In genomic region chr11:69828832-69829231, GRCm38 (mm10) we compare ENCODE assay signal across 25 mouse cellular contexts. TPM values are rescaled to one million over a fixed set of nuclear protein-coding genes. Genes with fewer than 3 reads are reported as not detected.
A peak's percentile ranks its signal among the peaks of the same experiment; 100 is the strongest.
DNase-seq lines count a peak whose midpoint lies in the region; ATAC-seq and TF ChIP-seq lines count a peak whose summit lies in the region.
"Had no signal": no experiment of that assay in that cellular context is flagged by ENCODE, and none has a peak within 500 bp of the region (broad histone marks: within the 10 kb centered on the region; RNA-seq: fewer than 3 reads in every experiment).

No protein-coding gene starts in this region.

- no peak overlapping the region for H3K4me2 ChIP-seq in hindbrain, postnatal 0 days (ENCODE audit: low read depth, low read length)
- no peak overlapping the region for H3K4me2 ChIP-seq in neural tube, embryonic 11.5 days (ENCODE audit: low read depth)
- H3K4me2 ChIP-seq in neural tube, embryonic 15.5 days = no peak overlapping the region
- H3K4me2 ChIP-seq: limb, embryonic 15.5 days; midbrain, embryonic 15.5 days had no signal

- H3K36me3 ChIP-seq in hindbrain, embryonic 10.5 days = peaks cover 91% of the 10 kb centered on the region
- peaks cover 51% of the 10 kb centered on the region for H3K36me3 ChIP-seq in hindbrain, postnatal 0 days (ENCODE audit: insufficient read depth, low read length)
- peaks cover 19% of the 10 kb centered on the region for H3K36me3 ChIP-seq in neural tube, embryonic 11.5 days (ENCODE audit: control insufficient read depth, insufficient read depth, low read length)
- peaks cover 79% of the 10 kb centered on the region for H3K36me3 ChIP-seq in neural tube, embryonic 15.5 days

- peaks cover 17% of the 10 kb centered on the region for H3K27me3 ChIP-seq in hindbrain, embryonic 10.5 days (ENCODE audit: insufficient read depth, poor library complexity, severe bottlenecking)
- H3K27me3 ChIP-seq in hindbrain, postnatal 0 days (ENCODE audit: insufficient read depth, low read length) = no peaks in the 10 kb centered on the region
- H3K27me3 ChIP-seq in neural tube, embryonic 11.5 days (ENCODE audit: control insufficient read depth, insufficient read depth, low read length) = peaks cover 3% of the 10 kb centered on the region; the same call in 1 of the 2 replicates
- no peaks in the 10 kb centered on the region for H3K27me3 ChIP-seq in neural tube, embryonic 15.5 days (replicated peaks)
- H3K27me3 ChIP-seq: limb, embryonic 15.5 days; midbrain, embryonic 15.5 days had no signal

- H3K27ac ChIP-seq in hindbrain, embryonic 10.5 days = peak overlapping the region; percentile 8; the same call in 1 of the 2 replicates
- H3K27ac ChIP-seq in hindbrain, postnatal 0 days = no peak overlapping the region
- H3K27ac ChIP-seq in neural tube, embryonic 11.5 days (ENCODE audit: low read depth, low read length) = no peak overlapping the region
- no peak overlapping the region for H3K27ac ChIP-seq in neural tube, embryonic 15.5 days (replicated peaks)
- H3K27ac ChIP-seq: limb, embryonic 15.5 days; midbrain, embryonic 15.5 days had no signal

- peak; percentile 34 for DNase-seq in cerebellum, adult 9-10 months
- DNase-seq in cerebellum, postnatal 4 days (ENCODE audit: low spot score in 2 of 2) = no peak
- no peak for DNase-seq in hindbrain, embryonic 10.5 days (ENCODE audit: low spot score)
- DNase-seq in hindbrain, postnatal 0 days (ENCODE audit: low spot score) = no peak
- no peak for DNase-seq in neural tube, embryonic 11.5 days (ENCODE audit: low spot score)
- DNase-seq in thymus, postnatal 0 days (ENCODE audit: low spot score) = no peak
- DNase-seq in layer of hippocampus, postnatal 36 days = no peak
- DNase-seq: adrenal gland, postnatal 25 days; lung, postnatal 4 days; right cerebral cortex, postnatal 14 days had no signal

- no peaks in the 10 kb centered on the region for H3K9me3 ChIP-seq in hindbrain, embryonic 10.5 days
- H3K9me3 ChIP-seq in hindbrain, postnatal 0 days (ENCODE audit: low read length) = no peaks in the 10 kb centered on the region
- no peaks in the 10 kb centered on the region for H3K9me3 ChIP-seq in neural tube, embryonic 11.5 days (ENCODE audit: control insufficient read depth, low read length)
- no peaks in the 10 kb centered on the region for H3K9me3 ChIP-seq in neural tube, embryonic 15.5 days (replicated peaks)
- H3K9me3 ChIP-seq: limb, embryonic 15.5 days; midbrain, embryonic 15.5 days had no signal

- no peak for ATAC-seq in hindbrain, postnatal 0 days
- ATAC-seq in neural tube, embryonic 11.5 days (ENCODE audit: insufficient read depth, low FRiP score, low TSS enrichment) = no peak
- no peak for ATAC-seq in neural tube, embryonic 15.5 days (ENCODE audit: low FRiP score)
- ATAC-seq: midbrain, embryonic 15.5 days had no signal

- no peak for TF ChIP-seq CTCF in hindbrain, postnatal 0 days (IDR thresholded peaks at IDR 0.05; ENCODE audit: low read depth)

- no peak overlapping the region for H3K9ac ChIP-seq in hindbrain, postnatal 0 days (replicated peaks; ENCODE audit: low read length)
- 0 out of 2 replicates have a peak overlapping the region, but pooled peaks have one; percentile 10 for H3K9ac ChIP-seq in neural tube, embryonic 11.5 days (ENCODE audit: low read length)
- H3K9ac ChIP-seq in neural tube, embryonic 15.5 days (replicated peaks) = no peak overlapping the region
- H3K9ac ChIP-seq: limb, embryonic 15.5 days; midbrain, embryonic 15.5 days had no signal

- no peak overlapping the region for H3K4me3 ChIP-seq in hindbrain, embryonic 10.5 days
- H3K4me3 ChIP-seq in hindbrain, postnatal 0 days (ENCODE audit: low read length) = no peak overlapping the region
- no peak overlapping the region; the same call in 1 of the 2 replicates for H3K4me3 ChIP-seq in neural tube, embryonic 11.5 days (ENCODE audit: low read depth, low read length)
- H3K4me3 ChIP-seq in neural tube, embryonic 15.5 days (replicated peaks) = no peak overlapping the region
- H3K4me3 ChIP-seq: limb, embryonic 15.5 days; midbrain, embryonic 15.5 days; myocyte had no signal

- 71% methylated on average over 5 of the region's 5 CpGs for WGBS in hindbrain, embryonic 10.5 days
- WGBS in hindbrain, postnatal 0 days = 51% methylated on average over 5 of the region's 5 CpGs
- 72% methylated on average over 5 of the region's 5 CpGs for WGBS in neural tube, embryonic 11.5 days
- WGBS in neural tube, embryonic 15.5 days = 48% methylated on average over 5 of the region's 5 CpGs

- peaks cover 34% of the 10 kb centered on the region for H3K4me1 ChIP-seq in hindbrain, embryonic 10.5 days (replicated peaks)
- no peaks in the 10 kb centered on the region for H3K4me1 ChIP-seq in hindbrain, postnatal 0 days (ENCODE audit: insufficient read depth, low read length)
- H3K4me1 ChIP-seq in neural tube, embryonic 11.5 days (ENCODE audit: control insufficient read depth, insufficient read depth, low read length) = peaks cover 3% of the 10 kb centered on the region
- H3K4me1 ChIP-seq in neural tube, embryonic 15.5 days = peaks cover 15% of the 10 kb centered on the region

RNA-seq across cellular contexts. Expression of gene Spem1, which starts 6.9 kb away (rescaled TPM):
- polyA plus RNA-seq in hindbrain, embryonic 10.5 days (2016; fragmentation: Nextera tagmentation; extraction: Ambion mirVana) = 0.34 TPM in 1 of 2 replicates, not detected in the other
- not detected in 2 replicates for total RNA-seq in hindbrain, postnatal 0 days (2014; rRNA removed)
- 0.28 and 0.40 TPM in 2 replicates for polyA plus RNA-seq in hindbrain, postnatal 0 days (2015; fragmentation: Nextera tagmentation; extraction: Ambion mirVana)
- polyA plus RNA-seq in neural tube, embryonic 11.5 days (2014; fragmentation: Nextera tagmentation; extraction: Ambion mirVana) = 0.23 TPM in 1 of 2 replicates, not detected in the other
- polyA plus RNA-seq in neural tube, embryonic 15.5 days (2015; fragmentation: Nextera tagmentation; extraction: Ambion mirVana) = 0.29 and 0.34 TPM in 2 replicates
- not detected in 2 replicates for polyA plus RNA-seq in thymus, postnatal 0 days (2015; fragmentation: Nextera tagmentation; extraction: Ambion mirVana)
- total RNA-seq in layer of hippocampus, postnatal 36 days (2021) = under 1 TPM; 0.57 to 0.63 TPM
- total RNA-seq: adrenal gland, postnatal 25 days; gastrocnemius, adult 18-20 months; hematopoietic stem cell, adult 5-6 weeks; left cerebral cortex, adult 18-20 months had no signal
- polyA plus RNA-seq: heart, embryonic 16.5 days; intestine, embryonic 14.5 days; liver, embryonic 16.5 days; lung, embryonic 16.5 days had no signal

RNA-seq across cellular contexts. Expression of gene Nlgn2, which starts 8.8 kb away (rescaled TPM):
- polyA plus RNA-seq in hindbrain, embryonic 10.5 days (2016; fragmentation: Nextera tagmentation; extraction: Ambion mirVana) = 5.8 and 9.1 TPM in 2 replicates
- total RNA-seq in hindbrain, postnatal 0 days (2014; rRNA removed) = 126 and 130 TPM in 2 replicates
- polyA plus RNA-seq in hindbrain, postnatal 0 days (2015; fragmentation: Nextera tagmentation; extraction: Ambion mirVana) = 20.8 and 22.3 TPM in 2 replicates
- polyA plus RNA-seq in neural tube, embryonic 11.5 days (2014; fragmentation: Nextera tagmentation; extraction: Ambion mirVana) = 10.9 and 11.4 TPM in 2 replicates
- 19.4 and 21.4 TPM in 2 replicates for polyA plus RNA-seq in neural tube, embryonic 15.5 days (2015; fragmentation: Nextera tagmentation; extraction: Ambion mirVana)
- 1.2 and 1.9 TPM in 2 replicates for polyA plus RNA-seq in thymus, postnatal 0 days (2015; fragmentation: Nextera tagmentation; extraction: Ambion mirVana)
- 100 to 1,000 TPM; 192 to 206 TPM for total RNA-seq in layer of hippocampus, postnatal 36 days (2021)

RNA-seq across cellular contexts. Expression of gene Tmem256, which starts 9.5 kb away (rescaled TPM):
- 312 and 362 TPM in 2 replicates for polyA plus RNA-seq in hindbrain, embryonic 10.5 days (2016; fragmentation: Nextera tagmentation; extraction: Ambion mirVana)
- total RNA-seq in hindbrain, postnatal 0 days (2014; rRNA removed) = 119 and 153 TPM in 2 replicates
- 435 and 439 TPM in 2 replicates for polyA plus RNA-seq in hindbrain, postnatal 0 days (2015; fragmentation: Nextera tagmentation; extraction: Ambion mirVana)
- polyA plus RNA-seq in neural tube, embryonic 11.5 days (2014; fragmentation: Nextera tagmentation; extraction: Ambion mirVana) = 289 and 296 TPM in 2 replicates
- polyA plus RNA-seq in neural tube, embryonic 15.5 days (2015; fragmentation: Nextera tagmentation; extraction: Ambion mirVana) = 368 and 430 TPM in 2 replicates
- 325 and 342 TPM in 2 replicates for polyA plus RNA-seq in thymus, postnatal 0 days (2015; fragmentation: Nextera tagmentation; extraction: Ambion mirVana)
- total RNA-seq in layer of hippocampus, postnatal 36 days (2021) = 100 to 1,000 TPM; 109 to 128 TPM

RNA-seq across cellular contexts. Expression of gene Spem2, which starts 10.6 kb away (rescaled TPM):
- polyA plus RNA-seq in hindbrain, embryonic 10.5 days (2016; fragmentation: Nextera tagmentation; extraction: Ambion mirVana) = not detected in 2 replicates
- not detected in 2 replicates for total RNA-seq in hindbrain, postnatal 0 days (2014; rRNA removed)
- polyA plus RNA-seq in hindbrain, postnatal 0 days (2015; fragmentation: Nextera tagmentation; extraction: Ambion mirVana) = not detected in 2 replicates
- polyA plus RNA-seq in neural tube, embryonic 11.5 days (2014; fragmentation: Nextera tagmentation; extraction: Ambion mirVana) = not detected in 2 replicates
- polyA plus RNA-seq in neural tube, embryonic 15.5 days (2015; fragmentation: Nextera tagmentation; extraction: Ambion mirVana) = not detected in 2 replicates
- polyA plus RNA-seq in thymus, postnatal 0 days (2015; fragmentation: Nextera tagmentation; extraction: Ambion mirVana) = not detected in 2 replicates
- total RNA-seq in layer of hippocampus, postnatal 36 days (2021) = not detected
- total RNA-seq: adrenal gland, postnatal 25 days; gastrocnemius, adult 18-20 months; hematopoietic stem cell, adult 5-6 weeks; left cerebral cortex, adult 18-20 months; left cerebral cortex, postnatal 25 days had no signal
- polyA plus RNA-seq: brain, embryonic 14.5 days; heart, embryonic 16.5 days; intestine, embryonic 14.5 days; kidney, embryonic 14.5 days; limb, embryonic 15.5 days; liver, embryonic 16.5 days; lung, embryonic 16.5 days; midbrain, embryonic 15.5 days; myocyte had no signal

RNA-seq across cellular contexts. Expression of gene Gm39566, which starts 13.7 kb away (rescaled TPM):
- polyA plus RNA-seq in hindbrain, embryonic 10.5 days (2016; fragmentation: Nextera tagmentation; extraction: Ambion mirVana) = not detected in 2 replicates
- not detected in 2 replicates for total RNA-seq in hindbrain, postnatal 0 days (2014; rRNA removed)
- polyA plus RNA-seq in hindbrain, postnatal 0 days (2015; fragmentation: Nextera tagmentation; extraction: Ambion mirVana) = not detected in 2 replicates
- polyA plus RNA-seq in neural tube, embryonic 11.5 days (2014; fragmentation: Nextera tagmentation; extraction: Ambion mirVana) = not detected in 2 replicates
- polyA plus RNA-seq in neural tube, embryonic 15.5 days (2015; fragmentation: Nextera tagmentation; extraction: Ambion mirVana) = not detected in 2 replicates
- polyA plus RNA-seq in thymus, postnatal 0 days (2015; fragmentation: Nextera tagmentation; extraction: Ambion mirVana) = not detected in 2 replicates
- not detected for total RNA-seq in layer of hippocampus, postnatal 36 days (2021)
- total RNA-seq: adrenal gland, postnatal 25 days; gastrocnemius, adult 18-20 months; hematopoietic stem cell, adult 5-6 weeks; left cerebral cortex, adult 18-20 months; left cerebral cortex, postnatal 25 days had no signal
- polyA plus RNA-seq: brain, embryonic 14.5 days; heart, embryonic 16.5 days; intestine, embryonic 14.5 days; kidney, embryonic 14.5 days; limb, embryonic 15.5 days; liver, embryonic 16.5 days; lung, embryonic 16.5 days; midbrain, embryonic 15.5 days; neural tube, embryonic 14.5 days had no signal
